Mouse (Mus musculus) macrophage (primary cell): ENCODE data around the gene Nxn. TPM values are rescaled to one million over a fixed set of nuclear protein-coding genes. Genes with fewer than 3 reads are reported as not detected.

Source experiments
- H3K27ac ChIP-seq: fragments of 350-480 bp; formaldehyde crosslinking; 2 replicates; pipeline ENCODE4 v1.9.0; 2021
- H3K36me3 ChIP-seq: fragments of 350-480 bp; formaldehyde crosslinking; 2 replicates; pipeline ENCODE4 v1.9.0; 2021; ENCODE audit errors: inconsistent target
- H3K4me3 ChIP-seq: fragments of 350-480 bp; formaldehyde crosslinking; 2 replicates; pipeline ENCODE4 v1.9.0; 2021; ENCODE audit errors: inconsistent target
- H3K79me2 ChIP-seq: fragments of 350-480 bp; formaldehyde crosslinking; 2 replicates; pipeline ENCODE4 v1.9.0; 2021; ENCODE audit errors: inconsistent target
- WGBS: methylation state at CpG from one replicate; pipeline ENCODE4 v1.1.7; 2026; ENCODE audit warnings: inconsistent platforms; ENCODE audit not compliant: missing documents; 5-methylcytosine and 5-hydroxymethylcytosine counted together
- polyA plus RNA-seq: library from polyadenylated mRNA; stranded (reverse); fragments of 250-400 nt; gene quantifications from 3 replicates; pipeline ENCODE4 v1.2.4, GENCODE M21; 2018; ENCODE audit warnings: inconsistent platforms

Gene Nxn
- polyA plus RNA-seq, 1 experiment from 2014 or later = 0.37 TPM

GRCm38 (mm10) chr11:76272440-76272839, 126.5 kb downstream of the Nxn start:
- Histone ChIP-seq H3K4me3 (no peak overlapping the region), H3K79me2 (no peaks in the 10 kb centered on the region), H3K27ac (no peak overlapping the region), H3K36me3 (no peaks in the 10 kb centered on the region)
- 93% methylated on average over 3 of the region's 4 CpGs for WGBS

GRCm38 (mm10) chr11:76268521-76269065, 130.3 kb downstream of the Nxn start:
- WGBS = 95% methylated on average over 6 of the region's 6 CpGs

GRCm38 (mm10) chr11:76268001-76268459, 130.9 kb downstream of the Nxn start:
- no peak overlapping the region for H3K4me3 ChIP-seq
- 41% methylated on average over 5 of the region's 5 CpGs for WGBS
- no peak overlapping the region for H3K27ac ChIP-seq
- H3K36me3 ChIP-seq = no peaks in the 10 kb centered on the region
- H3K79me2 ChIP-seq = no peaks in the 10 kb centered on the region

More at GRCm38 (mm10) chr11:76268521-76269065, 130.3 kb downstream of the Nxn start:
- Histone ChIP-seq H3K79me2 (no peaks in the 10 kb centered on the region), H3K4me3 (no peak overlapping the region), H3K27ac (no peak overlapping the region), H3K36me3 (no peaks in the 10 kb centered on the region)

GRCm38 (mm10) chr11:76267550-76267949, 131.4 kb downstream of the Nxn start:
- Histone ChIP-seq H3K27ac (no peak overlapping the region), H3K4me3 (no peak overlapping the region), H3K36me3 (no peaks in the 10 kb centered on the region), H3K79me2 (no peaks in the 10 kb centered on the region)
- 62% methylated on average over 7 of the region's 7 CpGs for WGBS

GRCm38 (mm10) chr11:76262611-76263351, 136.2 kb downstream of the Nxn start:
- H3K36me3 ChIP-seq = no peaks in the 10 kb centered on the region
- H3K79me2 ChIP-seq = no peaks in the 10 kb centered on the region
- 90% methylated on average over 19 of the region's 19 CpGs for WGBS
- no peak overlapping the region for H3K4me3 ChIP-seq
- H3K27ac ChIP-seq = no peak overlapping the region

- no peaks in the 10 kb centered on the region for H3K36me3 ChIP-seq
- no peaks in the 10 kb centered on the region for H3K79me2 ChIP-seq
- no peak overlapping the region for H3K27ac ChIP-seq
- H3K4me3 ChIP-seq = no peak overlapping the region
- WGBS = 23% methylated on average over 12 of the region's 12 CpGs
Observed at GRCm38 (mm10) chr11:76261224-76261623, 137.7 kb downstream of the Nxn start.

- Histone ChIP-seq H3K27ac (no peak overlapping the region), H3K4me3 (no peak overlapping the region), H3K79me2 (no peaks in the 10 kb centered on the region), H3K36me3 (no peaks in the 10 kb centered on the region)
- WGBS = 91% methylated on average over 10 of the region's 10 CpGs
Observed at GRCm38 (mm10) chr11:76260208-76261050, 138.5 kb downstream of the Nxn start.

GRCm38 (mm10) chr11:76258511-76258910, 140.4 kb downstream of the Nxn start:
- Histone ChIP-seq H3K36me3 (no peaks in the 10 kb centered on the region), H3K4me3 (no peak overlapping the region), H3K79me2 (no peaks in the 10 kb centered on the region), H3K27ac (no peak overlapping the region)
- WGBS = 96% methylated on average over 6 of the region's 6 CpGs

GRCm38 (mm10) chr11:76257386-76257785, 141.6 kb downstream of the Nxn start:
- Histone ChIP-seq H3K79me2 (no peaks in the 10 kb centered on the region), H3K27ac (no peak overlapping the region), H3K4me3 (no peak overlapping the region), H3K36me3 (no peaks in the 10 kb centered on the region)
- WGBS = 91% methylated on average over 4 of the region's 4 CpGs

GRCm38 (mm10) chr11:76256129-76256528, 142.8 kb downstream of the Nxn start:
- no peaks in the 10 kb centered on the region for H3K36me3 ChIP-seq
- H3K79me2 ChIP-seq = no peaks in the 10 kb centered on the region
- no peak overlapping the region for H3K27ac ChIP-seq
- no peak overlapping the region for H3K4me3 ChIP-seq
- WGBS = 80% methylated on average over 5 of the region's 5 CpGs

GRCm38 (mm10) chr11:76255431-76256001, 143.4 kb downstream of the Nxn start:
- Histone ChIP-seq H3K27ac (no peak overlapping the region), H3K36me3 (0 out of 2 replicates have a peak, but pooled peaks cover 4% of the 10 kb centered on the region), H3K4me3 (no peak overlapping the region), H3K79me2 (no peaks in the 10 kb centered on the region)
- WGBS = 81% methylated on average over 4 of the region's 4 CpGs

- Histone ChIP-seq H3K36me3 (0 out of 2 replicates have a peak, but pooled peaks cover 10% of the 10 kb centered on the region), H3K27ac (no peak overlapping the region), H3K79me2 (no peaks in the 10 kb centered on the region), H3K4me3 (no peak overlapping the region)
- 98% methylated on average over 4 of the region's 4 CpGs for WGBS
Observed at GRCm38 (mm10) chr11:76253918-76254264, 145.0 kb downstream of the Nxn start.

GRCm38 (mm10) chr11:76253145-76253917, 145.6 kb downstream of the Nxn start:
- H3K27ac ChIP-seq = no peak overlapping the region
- 77% methylated on average over 5 of the region's 5 CpGs for WGBS
- no peaks in the 10 kb centered on the region for H3K79me2 ChIP-seq
- H3K36me3 ChIP-seq = 0 out of 2 replicates have a peak, but pooled peaks cover 10% of the 10 kb centered on the region
- no peak overlapping the region for H3K4me3 ChIP-seq

GRCm38 (mm10) chr11:76252036-76252435, 146.9 kb downstream of the Nxn start:
- no peaks in the 10 kb centered on the region for H3K79me2 ChIP-seq
- H3K27ac ChIP-seq = no peak overlapping the region
- 0 out of 2 replicates have a peak, but pooled peaks cover 10% of the 10 kb centered on the region for H3K36me3 ChIP-seq
- 81% methylated on average over 3 of the region's 3 CpGs for WGBS
- no peak overlapping the region for H3K4me3 ChIP-seq
